Mouse (Mus musculus) stomach, postnatal 0 days (tissue): ENCODE measurements at regions not wholly inside any gene's neighbourhood (a gene's known extent, or its start where the extent isn't known, plus 50 kb on each side); places are given as distances from the start of the nearest gene placed in this dataset.

ENCODE experiments used
- ATAC-seq: fragments of 200-750 bp; cut with Nextera tagmentation; 2 replicates; pipeline ENCODE4 v1.8.0; 2017; ENCODE audit not compliant: low FRiP score, low TSS enrichment
- DNase-seq: peaks from one replicate; pipeline ENCODE4 v3.0.0-alpha.2; 2016; ENCODE audit warnings: low spot score
- H3K27ac ChIP-seq: fragments of 300-500 bp; sonication (generic); replicated peaks from 2 replicates; pipeline ENCODE4 v1.5.1; 2014; ENCODE audit warnings: mild to moderate bottlenecking, control low read depth
- H3K27me3 ChIP-seq: fragments of 300-500 bp; sonication (generic); 2 replicates; pipeline ENCODE4 v1.6.1; 2014; ENCODE audit warnings: low read length; ENCODE audit not compliant: control insufficient read depth, insufficient read depth
- H3K36me3 ChIP-seq: fragments of 300-500 bp; sonication (generic); 2 replicates; pipeline ENCODE4 v1.6.1; 2014; ENCODE audit warnings: low read length, mixed read lengths; ENCODE audit not compliant: control insufficient read depth, insufficient read depth
- H3K4me1 ChIP-seq: fragments of 300-500 bp; sonication (generic); replicated peaks from 2 replicates; pipeline ENCODE4 v1.6.1; 2014; ENCODE audit warnings: antibody characterized with exemption; ENCODE audit not compliant: control insufficient read depth, insufficient read depth
- H3K4me2 ChIP-seq: fragments of 300-500 bp; sonication (generic); replicated peaks from 2 replicates; pipeline ENCODE4 v1.6.1; 2014; ENCODE audit warnings: low read depth, mild to moderate bottlenecking, control low read depth, moderate library complexity
- H3K4me3 ChIP-seq: fragments of 300-500 bp; sonication (generic); 2 replicates; pipeline ENCODE4 v1.5.1; 2014; ENCODE audit warnings: low read depth, low read length, control low read depth
- H3K9ac ChIP-seq: fragments of 300-500 bp; sonication (generic); 2 replicates; pipeline ENCODE4 v1.6.1; 2014; ENCODE audit warnings: mild to moderate bottlenecking, low read length, control low read depth, mixed read lengths
- H3K9me3 ChIP-seq: fragments of 300-500 bp; sonication (generic); 2 replicates; pipeline ENCODE4 v1.6.1; 2016; ENCODE audit warnings: low read length; ENCODE audit not compliant: control insufficient read depth
- CTCF ChIP-seq: IDR thresholded peaks from 2 replicates; pipeline ENCODE4 v1.5.1; 2016; ENCODE audit warnings: antibody characterized with exemption, low read depth, mild to moderate bottlenecking, moderate library complexity
- EP300 ChIP-seq: optimal IDR thresholded peaks from 2 replicates; pipeline ENCODE3; 2016; ENCODE audit warnings: antibody characterized with exemption
- WGBS: fragments of 180-500 bp; shearing (Covaris S2); extraction: QIAGEN DNeasy Blood & Tissue Kit; methylation state at CpG from one replicate; pipeline ENCODE4 v1.1.7; 2014; 5-methylcytosine and 5-hydroxymethylcytosine counted together

- DNase-seq (no peak), ATAC-seq (no peak)
- H3K9me3 ChIP-seq = no peaks in the 10 kb centered on the region
- H3K27me3 ChIP-seq = no peaks in the 10 kb centered on the region
- no peak for TF ChIP-seq EP300
- TF ChIP-seq CTCF = no peak
- H3K27ac ChIP-seq = no peak overlapping the region
- no peaks in the 10 kb centered on the region for H3K4me1 ChIP-seq
- H3K9ac ChIP-seq = no peak overlapping the region
- no peak overlapping the region for H3K4me3 ChIP-seq
- WGBS = 83% methylated on average over 2 of the region's 2 CpGs
- H3K36me3 ChIP-seq = no peaks in the 10 kb centered on the region
- H3K4me2 ChIP-seq = no peak overlapping the region
Measured at GRCm38 (mm10) chr10:68629486-68629885, 87.8 kb upstream of the Cabcoco1 start.

- WGBS = 83% methylated on average over 5 of the region's 5 CpGs
- no peak for ATAC-seq
Measured at GRCm38 (mm10) chr10:68633180-68633579, 90.3 kb upstream of the Tmem26 start.

GRCm38 (mm10) chr10:68652700-68653099 lies 70.7 kb upstream of the Tmem26 start:
- H3K27me3 ChIP-seq = no peaks in the 10 kb centered on the region
- no peaks in the 10 kb centered on the region for H3K4me1 ChIP-seq
- H3K9me3 ChIP-seq = no peaks in the 10 kb centered on the region
- TF ChIP-seq EP300 = no peak
- TF ChIP-seq CTCF = no peak
- H3K36me3 ChIP-seq = no peaks in the 10 kb centered on the region
- DNase-seq = no peak
- ATAC-seq = no peak
- H3K4me3 ChIP-seq = no peak overlapping the region
- no peak overlapping the region for H3K4me2 ChIP-seq
- no peak overlapping the region for H3K9ac ChIP-seq
- 26% methylated on average over 5 of the region's 5 CpGs for WGBS
- no peak overlapping the region for H3K27ac ChIP-seq

More at GRCm38 (mm10) chr10:68633180-68633579, 90.3 kb upstream of the Tmem26 start:
- TF ChIP-seq EP300 = no peak
- no peak for TF ChIP-seq CTCF
- Histone ChIP-seq H3K27me3 (no peaks in the 10 kb centered on the region), H3K9me3 (no peaks in the 10 kb centered on the region), H3K4me2 (no peak overlapping the region), H3K4me1 (no peaks in the 10 kb centered on the region), H3K36me3 (no peaks in the 10 kb centered on the region), H3K27ac (no peak overlapping the region), H3K9ac (no peak overlapping the region), H3K4me3 (no peak overlapping the region)
- no peak for DNase-seq

- no peaks in the 10 kb centered on the region for H3K36me3 ChIP-seq
- H3K4me1 ChIP-seq = no peaks in the 10 kb centered on the region
- no peaks in the 10 kb centered on the region for H3K9me3 ChIP-seq
- no peaks in the 10 kb centered on the region for H3K27me3 ChIP-seq
- no peak for TF ChIP-seq EP300
- no peak for TF ChIP-seq CTCF
- no peak overlapping the region for H3K9ac ChIP-seq
- no peak overlapping the region for H3K27ac ChIP-seq
- DNase-seq (no peak), ATAC-seq (no peak)
- H3K4me2 ChIP-seq = no peak overlapping the region
- no peak overlapping the region for H3K4me3 ChIP-seq
- 75% methylated on average over 2 of the region's 2 CpGs for WGBS
Measured at GRCm38 (mm10) chr10:68655491-68655890, 68.0 kb upstream of the Tmem26 start.

GRCm38 (mm10) chr10:68666094-68666493 lies 57.4 kb upstream of the Tmem26 start:
- no peak for DNase-seq
- TF ChIP-seq EP300 (no peak), CTCF (no peak)
- no peak overlapping the region for H3K4me2 ChIP-seq
- no peak for ATAC-seq
- H3K27me3 ChIP-seq = no peaks in the 10 kb centered on the region
- H3K36me3 ChIP-seq = no peaks in the 10 kb centered on the region
- H3K27ac ChIP-seq = no peak overlapping the region
- 76% methylated on average over 3 of the region's 3 CpGs for WGBS
- H3K9ac ChIP-seq = no peak overlapping the region
- no peaks in the 10 kb centered on the region for H3K4me1 ChIP-seq
- no peaks in the 10 kb centered on the region for H3K9me3 ChIP-seq
- H3K4me3 ChIP-seq = no peak overlapping the region

- no peaks in the 10 kb centered on the region for H3K4me1 ChIP-seq
Measured at GRCm38 (mm10) chr10:68669330-68669729, 54.1 kb upstream of the Tmem26 start.

More at GRCm38 (mm10) chr10:68669330-68669729, 54.1 kb upstream of the Tmem26 start:
- H3K27me3 ChIP-seq = no peaks in the 10 kb centered on the region
- H3K36me3 ChIP-seq = no peaks in the 10 kb centered on the region
- WGBS = 90% methylated on average over 6 of the region's 6 CpGs
- H3K9ac ChIP-seq = no peak overlapping the region
- H3K4me2 ChIP-seq = no peak overlapping the region
- H3K9me3 ChIP-seq = no peaks in the 10 kb centered on the region
- DNase-seq (no peak), ATAC-seq (no peak)
- no peak overlapping the region for H3K4me3 ChIP-seq
- no peak for TF ChIP-seq EP300
- no peak overlapping the region for H3K27ac ChIP-seq
